Mouse (Mus musculus) adrenal gland, postnatal 25 days (tissue): ENCODE measurements around the gene Grk2. TPM values are rescaled to one million over a fixed set of nuclear protein-coding genes. Genes with fewer than 3 reads are reported as not detected.

ENCODE experiments used
- DNase-seq: peaks from one replicate; pipeline ENCODE4 v3.0.0; 2021; ENCODE audit warnings: mixed read lengths
- long read RNA-seq: library from polyadenylated mRNA; stranded (forward); transcript quantifications from one replicate; pipeline ENCODE4 v2.0.0, GENCODE M21; 2021
- total RNA-seq: library from RNA; stranded (reverse); gene quantifications from 2 replicates; pipeline ENCODE4 v1.2.3, GENCODE M21; 2021

The Grk2 gene
- 45.8 and 59.4 TPM in 2 replicates for total RNA-seq
- long read RNA-seq, transcript Grk2-202 (21 exons, 3,376 nt), result major isoform, 39 of 63 reads
- long read RNA-seq, partial matches to known transcripts, result 5 of 63 reads
- long read RNA-seq, other reads (novel, unspliced or antisense), result 19 of 63 reads

DNA sequence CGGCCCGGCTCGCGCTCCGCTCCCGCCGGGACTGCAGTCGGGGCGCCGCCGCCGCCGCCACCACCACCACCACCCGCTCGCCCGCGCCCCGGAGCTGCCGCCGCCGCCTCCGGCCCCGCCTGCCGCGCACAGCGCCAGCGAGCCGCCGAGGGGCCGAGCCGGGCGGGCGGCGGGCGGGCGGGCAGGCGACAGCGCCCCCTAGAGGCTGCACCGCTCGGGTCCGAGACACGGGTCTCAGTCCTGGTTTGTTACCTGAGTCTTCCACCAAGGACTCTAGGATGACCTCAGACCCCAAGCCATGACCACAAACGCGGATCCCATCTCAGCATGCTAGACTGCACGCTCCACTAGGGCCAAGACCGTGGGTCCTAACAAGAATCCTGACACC is at the start of gene Grk2:
Gene Grk2 (minus strand): TSS at position 33 of the 388 bp plus-strand sequence.
- peak; percentile 90 for DNase-seq

DNA sequence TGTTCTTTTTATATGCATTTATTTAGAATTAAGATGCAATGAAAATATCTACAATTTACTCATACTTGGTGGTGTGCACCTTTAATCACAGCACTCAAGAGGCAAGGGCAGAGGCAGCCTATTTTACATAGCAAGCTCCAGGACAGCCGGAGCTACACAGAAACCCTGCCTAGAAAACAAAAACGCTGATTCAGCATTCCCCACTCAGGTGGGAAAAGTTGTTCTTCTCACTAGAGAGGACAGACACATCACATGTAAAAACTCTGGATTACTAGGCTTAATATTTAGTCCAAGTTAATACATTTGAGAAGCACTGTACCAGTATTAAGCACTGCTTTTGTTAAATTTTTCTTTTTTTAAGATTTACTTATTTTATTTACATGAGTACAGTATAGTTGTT is 43.4 kb upstream of the Grk2 start:
- DNase-seq, result no peak

DNA sequence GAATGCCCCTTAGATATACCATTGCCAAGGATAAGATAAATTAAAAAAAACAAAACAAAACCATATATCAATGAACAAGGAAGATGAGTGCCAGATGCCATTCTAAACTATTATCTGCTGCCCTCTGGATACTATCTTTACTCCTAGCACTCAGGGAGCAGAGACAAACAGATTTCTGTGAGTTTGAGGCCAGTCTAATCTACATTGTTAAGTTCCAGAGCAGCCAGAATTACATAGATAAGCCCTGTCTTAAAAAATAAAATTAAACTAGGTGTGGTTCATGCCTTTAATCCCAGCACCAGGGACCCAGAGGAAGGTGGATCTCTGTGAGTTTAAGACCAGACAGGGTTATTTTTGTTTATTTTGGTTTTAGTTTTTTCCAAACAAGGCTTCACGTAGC is 40.5 kb upstream of the Grk2 start:
- DNase-seq, result no peak

DNA sequence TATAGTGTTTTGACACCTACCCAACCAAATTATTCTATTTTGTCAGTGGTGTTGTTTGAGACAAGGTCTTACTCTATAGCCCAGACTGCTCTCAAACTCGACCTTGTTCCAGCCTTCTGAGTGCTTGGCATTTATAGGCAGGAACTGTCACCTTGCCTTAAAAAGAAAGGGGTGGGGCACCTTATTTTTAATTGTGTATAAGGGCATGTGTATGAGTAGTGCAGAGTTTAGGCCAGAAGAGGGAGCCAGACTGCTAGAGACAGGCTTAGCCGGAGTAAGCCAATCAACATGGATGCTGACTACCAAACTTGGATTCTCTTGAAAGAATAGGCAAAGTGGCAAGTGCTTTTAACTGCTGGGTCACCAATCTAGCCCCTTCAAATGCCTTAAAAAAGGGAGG is 32.1 kb upstream of the Grk2 start:
- peak; percentile 19 for DNase-seq

DNA sequence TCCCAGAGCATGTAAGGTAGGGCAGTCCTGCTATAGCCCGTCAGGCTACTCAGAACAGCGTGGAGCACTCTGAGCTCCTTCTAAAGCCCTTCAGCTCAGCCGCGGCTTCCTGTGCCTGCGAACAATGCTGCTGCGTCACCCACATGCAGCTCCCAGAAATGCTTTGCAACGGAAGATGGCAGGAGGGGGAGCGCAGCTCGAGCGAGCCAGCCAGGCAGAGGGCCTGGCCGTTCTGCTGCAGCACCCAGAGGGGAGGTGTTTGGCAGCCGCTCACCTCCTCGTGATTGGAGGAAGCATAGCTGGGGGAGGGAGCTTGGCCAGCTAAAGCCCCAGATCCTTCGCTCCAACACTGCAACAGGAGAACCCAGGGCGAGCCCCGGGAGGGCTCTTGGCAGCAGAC is 27.8 kb upstream of the Grk2 start:
- DNase-seq, result peak; percentile 95

DNA sequence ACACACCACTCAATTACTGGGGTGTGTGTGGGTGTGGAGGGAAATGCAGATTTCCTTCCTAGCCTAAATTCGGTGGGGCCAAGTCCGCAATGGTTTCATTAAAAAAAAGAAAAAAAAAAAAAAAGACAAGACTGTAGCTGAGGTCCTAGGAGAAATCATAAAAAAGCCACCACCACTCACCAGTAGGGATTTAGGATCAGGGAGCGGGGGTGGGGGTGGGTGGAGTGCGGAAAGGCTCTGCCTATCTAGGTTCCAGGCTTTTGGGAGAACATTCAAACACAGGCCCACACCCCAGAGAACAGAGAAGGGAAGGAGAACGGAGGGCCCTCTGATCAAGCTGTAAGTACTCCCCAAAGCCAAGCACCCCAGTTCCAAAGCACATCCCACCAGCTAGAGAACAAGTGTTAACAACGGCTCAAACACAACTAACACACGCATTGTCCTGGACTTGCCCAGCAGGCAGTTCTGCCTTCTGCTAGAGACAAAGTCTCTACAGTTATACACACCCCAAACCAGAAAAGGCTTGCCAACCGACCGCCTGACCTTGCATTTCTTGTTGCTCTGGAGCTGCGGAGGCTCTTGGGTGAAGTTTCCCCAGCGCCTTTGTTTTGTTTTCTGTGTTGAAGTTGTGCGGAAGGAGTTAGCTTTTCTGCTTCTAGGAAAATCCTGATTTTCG is 27.2 kb upstream of the Grk2 start:
- peak; percentile 10 for DNase-seq

DNA sequence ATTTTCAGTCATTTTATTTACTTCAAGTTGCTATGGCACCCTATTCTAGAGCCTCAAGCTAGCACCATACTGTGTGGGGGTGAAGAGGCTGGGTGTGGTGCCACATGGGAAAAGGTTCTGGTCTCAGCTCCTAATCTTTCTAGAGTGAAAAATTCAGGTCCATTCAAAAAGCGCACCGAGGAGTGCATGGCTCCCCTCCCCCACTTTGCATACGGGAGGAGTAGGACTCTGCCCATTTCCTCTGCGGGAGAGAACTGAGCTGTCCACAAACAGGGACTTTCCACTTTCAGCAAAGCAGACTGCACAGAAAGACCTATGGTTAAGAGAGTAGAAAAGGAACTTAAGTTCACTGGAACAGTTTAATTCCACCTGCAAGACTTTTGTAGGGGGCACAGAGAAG is 26.6 kb upstream of the Grk2 start:
- DNase-seq, result peak; percentile 68

DNA sequence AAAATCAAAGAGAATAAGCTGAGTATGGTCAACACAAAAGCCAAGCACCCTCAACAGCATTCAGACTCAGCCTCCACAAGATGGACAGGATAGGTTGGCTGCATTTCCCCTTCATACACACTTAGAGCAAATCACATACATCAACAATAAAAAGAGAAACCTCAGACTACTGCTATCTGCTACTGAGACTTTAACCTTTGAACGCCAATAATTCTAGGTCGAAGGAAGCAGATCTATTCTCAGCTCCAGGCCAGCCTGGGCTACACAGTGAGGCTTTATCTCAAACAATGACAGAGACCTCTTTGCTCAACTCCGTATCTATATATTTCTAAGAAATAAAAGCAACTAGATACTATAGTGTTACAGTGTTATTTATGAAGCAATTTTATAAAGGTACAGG is 25.3 kb upstream of the Grk2 start:
- no peak for DNase-seq

DNA sequence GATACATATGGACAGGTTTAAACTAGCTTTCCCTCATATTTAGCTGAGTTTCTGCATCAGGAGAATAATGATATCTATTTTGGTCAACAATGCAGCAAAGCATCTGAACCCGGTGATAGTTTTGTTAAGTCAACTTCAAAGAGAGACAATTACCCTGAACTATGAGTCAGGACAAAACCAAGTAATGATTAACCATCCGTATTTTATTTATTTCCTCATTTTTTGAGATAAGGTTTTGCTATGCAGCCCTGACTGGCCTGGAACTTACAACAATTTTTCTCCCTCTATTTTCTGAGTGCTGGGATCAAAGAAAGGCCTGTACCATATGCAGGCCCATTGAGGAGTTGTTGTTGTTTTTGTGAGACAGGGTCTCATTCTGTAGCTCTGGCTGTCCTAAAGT is 24.6 kb upstream of the Grk2 start:
- DNase-seq, result no peak

DNA sequence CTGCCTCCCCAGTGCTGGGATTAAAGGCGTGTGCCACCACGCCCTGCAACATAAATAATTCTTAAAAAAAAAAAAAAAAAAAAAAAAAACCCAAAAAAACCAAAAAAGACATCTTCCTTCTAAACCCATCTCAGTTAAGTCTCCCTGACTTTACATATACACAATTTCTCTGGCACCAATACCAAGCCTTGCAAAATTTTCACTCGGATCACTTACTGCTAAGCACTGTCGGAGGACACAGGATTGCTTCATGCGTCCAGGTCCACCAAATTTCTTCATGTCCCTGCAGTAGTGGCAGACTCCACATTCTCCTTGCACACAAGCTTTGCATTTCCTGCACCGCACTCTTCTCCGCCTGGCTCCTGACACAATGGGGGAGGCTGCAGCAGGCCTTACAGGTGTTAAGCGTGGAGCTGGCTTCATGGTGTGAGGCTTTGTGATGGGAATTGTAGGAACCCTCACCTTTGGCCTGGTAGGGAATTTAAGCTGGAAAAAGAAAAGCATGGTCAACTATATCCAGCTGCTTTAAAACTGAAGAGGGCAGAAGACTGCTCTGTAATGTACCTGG is 22.8 kb upstream of the Grk2 start:
- no peak for DNase-seq

DNA sequence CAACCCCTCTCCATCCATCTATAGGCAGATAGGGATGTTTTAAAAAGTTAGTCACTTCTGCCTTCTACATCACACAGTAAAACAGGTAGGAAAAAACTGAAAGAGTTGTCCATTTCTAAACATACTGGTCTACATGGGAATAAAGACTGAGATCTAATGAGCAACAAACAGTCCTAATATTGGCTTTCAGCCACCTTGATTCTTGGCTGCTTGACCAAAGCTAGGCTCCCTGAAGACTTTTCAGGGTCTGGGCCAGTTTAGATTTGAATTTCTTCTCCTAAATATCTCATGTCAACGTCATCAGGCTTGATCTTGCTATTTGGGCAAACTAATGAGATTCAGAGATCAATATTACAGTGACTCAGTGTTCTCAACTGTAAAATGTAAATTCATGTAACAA is 20.9 kb upstream of the Grk2 start:
- no peak for DNase-seq

DNA sequence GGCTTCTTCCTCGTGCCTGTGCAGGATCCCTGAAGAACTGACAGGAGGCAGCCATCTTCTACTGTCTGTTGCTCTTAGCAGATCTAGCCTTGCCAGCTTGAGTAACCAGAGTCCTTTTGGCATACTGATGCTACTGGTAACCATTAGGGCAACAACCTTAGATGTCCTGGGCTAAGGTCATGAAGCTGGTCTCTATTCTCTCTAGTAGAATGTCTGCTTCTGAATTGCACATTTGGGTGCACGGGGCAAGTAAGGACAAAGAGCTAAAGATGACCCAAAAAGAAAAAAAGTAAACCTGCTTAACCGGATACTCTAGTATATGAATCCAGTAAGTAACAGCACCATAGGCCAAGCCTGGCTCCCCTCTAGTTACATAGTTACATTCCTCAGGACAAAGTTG is 20.1 kb upstream of the Grk2 start:
- DNase-seq, result no peak

DNA sequence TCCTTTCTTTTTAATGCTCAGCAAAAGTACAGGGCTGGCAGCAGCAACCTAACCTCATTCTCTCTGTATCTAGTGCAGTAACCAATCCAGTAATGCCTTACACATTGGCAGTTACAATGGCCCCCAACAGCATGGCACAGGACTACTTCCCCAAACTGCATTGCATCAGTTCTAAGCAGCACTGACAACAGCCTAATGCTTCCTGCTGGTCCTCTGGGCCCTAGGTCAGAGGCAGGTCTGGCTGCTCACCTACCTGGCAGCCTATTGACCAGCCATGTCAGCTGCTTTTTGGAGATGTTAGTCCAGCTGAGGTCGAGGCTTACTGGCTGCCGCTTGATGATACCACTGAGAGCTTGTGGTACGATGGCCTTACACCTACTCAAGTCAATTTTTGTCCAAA is 16.1 kb upstream of the Grk2 start:
- no peak for DNase-seq

DNA sequence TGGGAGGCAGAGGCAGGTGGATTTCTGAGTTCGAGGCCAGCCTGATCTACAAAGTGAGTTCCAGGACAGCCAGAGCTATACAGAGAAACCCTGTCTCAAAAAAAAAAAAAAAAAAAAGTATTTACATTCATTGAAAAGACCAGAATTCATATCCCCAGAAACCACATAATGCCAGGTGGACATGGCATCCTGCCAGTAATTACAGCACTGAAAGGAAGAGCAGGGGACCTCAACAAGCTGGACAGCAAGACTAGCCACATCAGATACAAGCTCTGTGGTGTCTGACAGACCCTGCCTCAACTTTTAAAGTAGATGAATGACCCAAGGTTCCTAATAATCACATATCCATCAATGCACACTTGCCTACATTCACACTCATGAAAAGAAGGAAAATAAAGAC is 15.6 kb upstream of the Grk2 start:
- DNase-seq, result no peak

DNA sequence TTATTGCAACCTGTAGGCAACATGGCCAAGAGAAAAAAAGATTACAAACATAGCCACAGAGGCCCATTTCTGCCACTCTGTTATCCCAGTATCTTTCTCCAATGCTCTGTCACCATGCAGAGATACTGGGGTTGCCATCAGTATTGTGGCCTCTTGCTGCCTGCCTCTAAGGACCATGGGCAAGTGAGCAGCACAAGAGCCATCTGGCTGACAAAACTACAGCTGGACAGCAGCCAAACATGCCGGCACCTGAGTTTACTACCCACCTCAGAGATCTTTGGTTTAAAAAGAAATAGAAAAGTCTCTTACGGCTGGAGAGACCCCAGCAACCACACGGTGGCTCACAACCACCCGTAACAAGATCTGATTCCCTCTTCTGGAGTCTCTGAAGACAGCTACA is 13.2 kb upstream of the Grk2 start:
- DNase-seq, result no peak

DNA sequence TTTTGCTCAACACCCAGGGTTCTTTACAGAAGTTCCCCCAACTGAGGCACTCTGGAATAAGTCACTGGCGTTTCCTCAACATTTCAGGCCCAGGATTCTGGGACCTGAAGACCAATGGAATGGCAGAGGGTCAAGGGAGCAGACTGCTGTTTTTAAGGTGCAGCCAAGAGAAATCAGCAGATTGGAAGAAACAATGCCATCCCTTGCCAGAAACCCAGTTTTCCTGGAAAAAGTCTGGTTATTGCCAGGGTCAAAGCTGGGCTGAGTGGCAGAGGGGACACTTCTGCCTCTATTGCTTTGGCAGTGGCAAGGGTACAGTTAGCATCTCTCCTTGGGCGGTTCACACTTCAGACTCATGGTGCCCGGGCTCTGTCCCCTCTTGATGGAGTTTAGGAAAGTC is 11.2 kb upstream of the Grk2 start:
- DNase-seq, result no peak

DNA sequence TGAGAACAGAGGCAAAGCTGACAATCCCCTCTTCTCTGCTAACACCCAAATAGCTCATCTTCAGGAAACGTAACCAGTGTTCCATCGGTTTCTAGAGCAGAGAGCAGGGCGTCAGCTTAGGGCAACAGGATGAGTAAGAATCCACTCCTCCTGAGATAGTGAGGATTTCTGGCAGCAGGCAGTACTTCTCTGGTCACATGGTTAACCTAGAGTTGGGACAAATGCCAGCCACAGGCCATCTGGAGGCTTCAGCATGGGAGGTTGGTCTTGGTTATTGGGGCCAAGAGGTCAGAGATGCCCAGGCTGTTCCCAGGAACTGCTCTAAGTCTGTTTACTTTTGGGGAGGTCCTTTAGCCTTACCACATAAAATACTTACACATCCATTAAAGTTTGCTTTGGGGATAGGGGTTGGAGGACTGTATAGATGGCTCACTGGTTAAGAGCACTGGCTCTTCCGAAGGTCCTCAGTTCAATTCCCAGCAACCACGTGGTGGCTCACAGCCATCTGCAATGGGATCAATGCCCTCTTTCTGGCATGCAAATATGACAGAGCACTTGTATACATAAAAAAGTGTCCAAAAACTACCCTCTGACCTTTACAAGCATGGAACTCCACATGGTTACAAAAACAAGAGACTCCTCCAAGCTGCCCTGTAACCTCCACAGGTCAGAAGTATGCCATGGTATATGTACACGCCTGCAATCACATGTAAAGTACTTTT is 9.4 kb upstream of the Grk2 start:
- peak; percentile 61 for DNase-seq

DNA sequence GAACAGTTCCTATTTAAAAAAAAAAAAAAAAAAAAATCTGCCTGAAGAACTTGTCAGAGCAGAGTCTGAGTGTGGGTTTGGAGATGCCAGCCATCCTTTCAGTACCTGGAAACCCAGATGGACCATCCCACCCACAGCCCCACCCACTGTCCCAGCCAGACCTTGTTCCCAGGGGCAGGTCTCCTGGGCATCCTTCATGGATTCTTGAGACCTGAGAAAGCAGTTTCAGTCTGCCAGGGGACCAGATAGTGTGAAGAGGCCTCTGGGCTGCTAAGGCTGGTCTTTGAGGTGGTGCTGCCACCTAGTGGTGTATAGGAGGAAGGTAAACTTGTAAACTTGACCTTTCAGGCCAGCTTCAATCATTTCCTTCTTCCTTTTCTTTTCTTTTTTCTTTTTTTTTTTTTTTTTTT is 3.8 kb upstream of the Grk2 start:
- peak; percentile 46 for DNase-seq

DNA sequence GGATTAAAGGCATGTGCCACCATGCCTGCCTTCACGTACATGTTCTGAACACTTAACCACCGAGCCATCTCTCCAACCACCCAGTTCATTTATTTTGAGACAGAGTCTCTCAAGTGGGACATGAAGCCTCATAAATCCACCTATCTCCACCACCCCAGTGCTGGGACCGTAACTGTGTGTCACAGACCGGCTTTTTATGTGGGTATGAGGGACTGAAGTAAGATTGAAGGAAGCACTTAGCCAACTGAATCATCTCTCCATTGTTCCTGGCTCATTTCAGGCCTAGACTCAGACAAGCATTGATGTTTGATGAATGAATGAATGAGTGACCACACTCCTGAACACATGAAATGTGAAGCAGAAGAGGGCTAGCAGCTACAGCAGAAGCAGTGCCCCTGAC is 3.3 kb upstream of the Grk2 start:
- DNase-seq, result no peak

DNA sequence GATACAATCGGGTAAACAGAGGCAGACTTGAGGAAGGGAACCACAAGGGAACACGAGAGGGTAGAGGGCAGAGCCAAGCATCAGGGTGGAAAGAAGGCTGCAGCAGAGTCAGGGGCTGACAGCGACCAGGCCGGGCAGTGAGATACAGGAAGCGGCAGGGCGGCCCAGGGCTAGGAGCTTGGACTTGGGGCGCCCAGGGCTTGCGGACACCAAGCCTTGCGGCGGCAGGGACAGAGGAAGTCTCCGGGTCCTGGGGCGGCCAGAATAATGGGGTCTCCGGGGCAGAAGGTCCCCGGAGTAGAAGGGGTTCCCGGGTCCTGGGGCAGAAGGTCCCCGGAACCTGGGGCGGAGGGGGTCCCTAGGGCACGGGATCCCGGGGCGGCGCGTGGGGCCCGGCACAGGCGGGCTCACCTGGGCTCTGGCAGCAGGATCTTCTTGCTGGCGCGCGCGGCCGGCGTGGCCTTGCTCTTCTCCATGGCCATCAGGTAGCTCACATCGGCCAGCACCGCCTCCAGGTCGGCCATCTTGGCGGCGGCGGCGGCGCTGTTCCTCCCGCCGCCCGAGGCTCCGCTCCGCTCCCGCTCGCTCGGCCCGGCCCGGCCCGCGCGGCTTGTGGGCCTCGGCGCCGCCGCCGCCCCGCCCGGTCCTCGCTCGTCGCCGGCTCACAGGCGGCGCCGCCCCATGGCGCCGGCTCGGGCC is 382 bp downstream of the Grk2 start:
- DNase-seq, result peak; percentile 53

DNA sequence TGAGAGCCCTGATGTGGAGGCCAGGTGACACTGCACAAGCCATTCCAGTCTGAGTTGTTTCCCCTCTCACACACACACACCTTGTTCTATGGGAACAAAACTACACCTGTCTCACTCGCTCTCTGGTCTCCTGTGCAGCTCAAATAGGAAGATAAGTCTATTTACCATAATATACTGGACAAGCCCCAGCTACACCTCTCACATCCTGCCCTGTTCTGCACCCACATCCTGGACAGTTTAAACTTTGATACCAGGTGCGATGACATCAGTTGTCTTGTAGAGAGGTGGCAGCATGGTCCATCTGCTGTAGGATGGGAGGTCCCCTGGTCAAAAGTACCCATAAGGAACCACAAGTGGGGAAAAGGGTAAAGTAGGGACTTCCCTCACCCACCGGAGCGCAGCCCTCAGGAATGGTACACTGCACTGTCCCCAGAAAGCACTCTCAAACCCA is 1.1 kb downstream of the Grk2 start:
- no peak for DNase-seq

DNA sequence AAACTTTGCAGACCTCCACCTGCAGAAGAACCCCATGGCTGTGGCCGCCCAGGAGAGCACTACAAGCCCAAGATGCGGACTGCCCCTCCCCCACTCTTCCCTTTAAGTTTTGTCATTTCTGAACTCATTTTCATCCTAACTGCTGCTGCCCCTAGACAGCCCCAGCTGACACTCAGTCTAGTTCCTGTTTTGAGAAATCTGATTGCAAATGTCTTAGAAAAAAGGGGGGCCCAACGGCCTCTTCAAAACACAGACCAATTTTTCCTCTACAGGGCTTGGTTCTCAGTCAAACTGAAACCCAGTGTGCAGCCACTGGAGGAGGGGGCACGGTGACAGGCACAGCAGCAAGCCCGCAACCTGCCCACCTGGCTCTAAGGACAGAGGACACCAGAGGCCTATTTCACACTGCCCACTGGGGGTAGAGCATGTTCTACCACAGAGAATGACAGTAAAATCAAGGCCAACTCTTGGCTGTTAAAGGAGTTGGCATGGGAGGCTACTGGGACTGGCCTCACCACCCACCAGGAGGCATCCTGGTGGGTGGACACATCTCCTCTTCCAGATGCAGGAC is 1.7 kb downstream of the Grk2 start:
- no peak for DNase-seq

DNA sequence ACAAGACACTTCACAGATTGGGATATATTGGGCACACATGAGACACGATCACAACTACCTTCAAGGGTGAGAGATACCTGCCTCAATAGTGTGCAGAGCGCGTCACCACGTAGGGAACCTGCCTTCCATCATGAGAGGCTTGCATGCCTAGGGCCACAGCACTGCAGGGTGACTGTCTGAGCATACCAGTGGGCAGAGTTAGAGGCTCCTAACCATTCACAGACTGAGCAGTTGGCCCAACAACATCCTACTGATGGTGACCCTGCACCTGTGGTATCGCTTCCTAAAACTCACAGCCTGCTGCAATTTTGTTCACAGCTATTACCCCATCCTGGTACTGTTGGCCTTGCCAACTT is 2.4 kb downstream of the Grk2 start:
- no peak for DNase-seq
